Mouse (Mus musculus) urinary bladder, postnatal 4 days (tissue): ENCODE data around the gene Ttll6.
A peak's percentile ranks its signal among the peaks of the same experiment; 100 is the strongest.
"Not testable (repeated sequence)": the region's sequence is repeated elsewhere in the genome, so short reads cannot be mapped to it uniquely, and the experiment has no call there.

Experiments
- DNase-seq, 2 experiments: peaks; one replicate each; pipeline ENCODE4 v3.0.0; 2021 to 2022; ENCODE audit warnings: low spot score in 2 of 2

Gene Ttll6

GRCm38 (mm10) chr11:96133239-96133865 lies at the start of gene Ttll6:
Gene Ttll6, plus strand, starts transcription at chr11:96133786.
- peak; percentile 36 to 67 for DNase-seq

- DNase-seq = no peak
Observed at GRCm38 (mm10) chr11:96087981-96088380, 45.6 kb upstream of the Ttll6 start.

- no peak for DNase-seq
Observed at GRCm38 (mm10) chr11:96091073-96091472, 42.5 kb upstream of the Ttll6 start.

- no peak for DNase-seq
Observed at GRCm38 (mm10) chr11:96092674-96093291, 40.8 kb upstream of the Ttll6 start.

GRCm38 (mm10) chr11:96093361-96093760 lies 40.2 kb upstream of the Ttll6 start:
- peak; percentile 29 to 67 for DNase-seq

- DNase-seq = no peak
Observed at GRCm38 (mm10) chr11:96108376-96108775, 25.2 kb upstream of the Ttll6 start.

GRCm38 (mm10) chr11:96110950-96111349 lies 22.6 kb upstream of the Ttll6 start:
- DNase-seq = not testable (repeated sequence)

GRCm38 (mm10) chr11:96111751-96112150 lies 21.8 kb upstream of the Ttll6 start, which contains the start of gene Calcoco2:
Gene Calcoco2, minus strand, starts transcription at chr11:96111964.
- DNase-seq = no peak

GRCm38 (mm10) chr11:96114077-96114476 lies 19.5 kb upstream of the Ttll6 start:
- no peak for DNase-seq

- no peak for DNase-seq
Observed at GRCm38 (mm10) chr11:96115416-96115815, 18.2 kb upstream of the Ttll6 start.

- DNase-seq = no peak
Observed at GRCm38 (mm10) chr11:96116116-96116515, 17.5 kb upstream of the Ttll6 start.

- not testable (repeated sequence) for DNase-seq
Observed at GRCm38 (mm10) chr11:96116925-96117324, 16.7 kb upstream of the Ttll6 start.

GRCm38 (mm10) chr11:96119401-96119800 lies 14.2 kb upstream of the Ttll6 start:
- no peak for DNase-seq

GRCm38 (mm10) chr11:96122806-96123205 lies 10.8 kb upstream of the Ttll6 start:
- not testable (repeated sequence) for DNase-seq

GRCm38 (mm10) chr11:96124052-96124914 lies 9.3 kb upstream of the Ttll6 start:
- no peak for DNase-seq

- no peak for DNase-seq
Observed at GRCm38 (mm10) chr11:96130606-96131005, 3.0 kb upstream of the Ttll6 start.

GRCm38 (mm10) chr11:96135847-96136246 lies 2.3 kb downstream of the Ttll6 start:
- no peak for DNase-seq

GRCm38 (mm10) chr11:96140726-96141175 lies 7.2 kb downstream of the Ttll6 start:
- no peak for DNase-seq

GRCm38 (mm10) chr11:96143766-96144165 lies 10.2 kb downstream of the Ttll6 start:
- DNase-seq = no peak

- peak; percentile 66 to 74 for DNase-seq
Observed at GRCm38 (mm10) chr11:96145622-96146270, 12.2 kb downstream of the Ttll6 start.

GRCm38 (mm10) chr11:96147471-96147870 lies 13.9 kb downstream of the Ttll6 start:
- no peak for DNase-seq

GRCm38 (mm10) chr11:96164769-96165168 lies 31.2 kb downstream of the Ttll6 start:
- no peak for DNase-seq
